8 mouse cellular contexts compared by ENCODE assay signal in the genomic region with DNA sequence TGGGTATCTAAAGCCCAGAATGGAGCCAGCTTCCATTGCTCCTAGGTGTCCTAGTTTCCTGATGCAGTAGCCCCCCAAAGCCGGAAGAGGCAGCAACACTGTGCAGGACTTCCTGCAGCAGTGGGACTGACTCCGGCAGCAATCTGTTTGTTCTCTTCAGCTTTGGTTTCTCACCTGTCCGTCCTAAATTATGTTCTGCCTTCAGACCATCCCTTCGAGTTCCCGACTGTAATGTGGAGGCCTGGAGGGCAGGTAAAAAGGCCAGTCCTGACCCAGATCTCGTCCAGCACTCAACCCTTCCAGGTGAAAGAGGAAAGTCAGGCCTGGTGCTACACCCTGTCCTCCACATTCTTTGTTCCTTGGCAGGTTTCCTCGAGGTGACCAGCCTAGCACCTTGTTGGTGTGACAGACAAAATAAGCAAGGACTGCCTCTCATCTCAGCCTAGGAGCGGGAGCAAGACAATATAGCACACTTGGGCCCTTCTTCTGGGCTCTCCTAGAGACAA. TPM values are rescaled to one million over a fixed set of nuclear protein-coding genes. Genes with fewer than 3 reads are reported as not detected.
DNase-seq lines count a peak whose midpoint lies in the region; ATAC-seq and TF ChIP-seq lines count a peak whose summit lies in the region.

No protein-coding gene starts in this region.

- 0 out of 2 replicates have a peak, but pooled peaks have one; percentile 12 for TF ChIP-seq CTCF in heart, postnatal 0 days (IDR thresholded peaks at IDR 0.05; ENCODE audit: low read depth)
- no peak for TF ChIP-seq CTCF in lung, embryonic 14.5 days (IDR thresholded peaks at IDR 0.05; ENCODE audit: low read depth)

- 31% methylated on average over 8 of the region's 8 CpGs for WGBS in heart, embryonic 11.5 days (ENCODE audit: insufficient replicate concordance)
- 33% methylated on average over 8 of the region's 8 CpGs for WGBS in heart, postnatal 0 days
- 34% methylated on average over 8 of the region's 8 CpGs for WGBS in lung, embryonic 14.5 days

- H3K4me3 ChIP-seq in heart, embryonic 11.5 days (ENCODE audit: low read depth, low read length) = no peak overlapping the region
- no peak overlapping the region for H3K4me3 ChIP-seq in heart, postnatal 0 days (ENCODE audit: low read depth, low read length)
- no peak overlapping the region for H3K4me3 ChIP-seq in lung, embryonic 14.5 days (ENCODE audit: low read depth, low read length)

- no peaks in the 10 kb centered on the region for H3K36me3 ChIP-seq in heart, embryonic 11.5 days (ENCODE audit: control insufficient read depth, insufficient read depth, low read length)
- no peaks in the 10 kb centered on the region for H3K36me3 ChIP-seq in heart, postnatal 0 days (replicated peaks; ENCODE audit: control insufficient read depth, insufficient read depth, low read length)
- no peaks in the 10 kb centered on the region for H3K36me3 ChIP-seq in lung, embryonic 14.5 days (ENCODE audit: insufficient read depth)

- ATAC-seq in heart, embryonic 11.5 days (replicated peaks; ENCODE audit: insufficient number of reproducible peaks, low FRiP score, low TSS enrichment) = no peak
- no peak for ATAC-seq in heart, postnatal 0 days (ENCODE audit: insufficient read depth, low read depth)
- ATAC-seq in lung, embryonic 14.5 days (ENCODE audit: insufficient read depth) = no peak
- no peak for ATAC-seq in megakaryocyte-erythroid progenitor cell, adult 5-6 weeks (replicated peaks; ENCODE audit: low FRiP score, low TSS enrichment, poor library complexity, severe bottlenecking)
- ATAC-seq in granulocyte monocyte progenitor cell, adult 5-6 weeks (replicated peaks; ENCODE audit: poor library complexity, severe bottlenecking) = no peak

- H3K27ac ChIP-seq in heart, embryonic 11.5 days (ENCODE audit: low read depth, low read length) = peak overlapping the region; percentile 97; the same call in 1 of the 2 replicates
- H3K27ac ChIP-seq in heart, postnatal 0 days (ENCODE audit: low read depth) = peak overlapping the region; percentile 100
- H3K27ac ChIP-seq in lung, embryonic 14.5 days (ENCODE audit: low read depth) = peak overlapping the region; percentile 99

- no peaks in the 10 kb centered on the region for H3K27me3 ChIP-seq in heart, embryonic 11.5 days (ENCODE audit: control insufficient read depth, insufficient read depth, low read length)
- H3K27me3 ChIP-seq in heart, postnatal 0 days (ENCODE audit: control insufficient read depth, insufficient read depth, low read length) = no peaks in the 10 kb centered on the region
- H3K27me3 ChIP-seq in lung, embryonic 14.5 days (ENCODE audit: insufficient read depth, low read length) = no peaks in the 10 kb centered on the region

- H3K4me1 ChIP-seq in heart, embryonic 11.5 days (ENCODE audit: control insufficient read depth, insufficient read depth, low read length) = peaks cover 81% of the 10 kb centered on the region
- peaks cover 60% of the 10 kb centered on the region for H3K4me1 ChIP-seq in heart, postnatal 0 days (ENCODE audit: control insufficient read depth, insufficient read depth)
- peaks cover 66% of the 10 kb centered on the region for H3K4me1 ChIP-seq in lung, embryonic 14.5 days (ENCODE audit: insufficient read depth)

- no peak for TF ChIP-seq EP300 in heart, postnatal 0 days (IDR thresholded peaks at IDR 0.05; ENCODE audit: low read depth)

- no peak overlapping the region for H3K4me2 ChIP-seq in heart, embryonic 11.5 days
- H3K4me2 ChIP-seq in heart, postnatal 0 days (ENCODE audit: low read depth, low read length) = peak overlapping the region; percentile 75
- H3K4me2 ChIP-seq in lung, embryonic 14.5 days = peak overlapping the region; percentile 70

- H3K9me3 ChIP-seq in heart, embryonic 11.5 days (replicated peaks; ENCODE audit: control insufficient read depth, low read length) = no peaks in the 10 kb centered on the region
- H3K9me3 ChIP-seq in heart, postnatal 0 days (replicated peaks; ENCODE audit: control insufficient read depth, low read length) = no peaks in the 10 kb centered on the region
- H3K9me3 ChIP-seq in lung, embryonic 14.5 days (ENCODE audit: low read depth, low read length) = no peaks in the 10 kb centered on the region

- DNase-seq in heart, adult 9 months (ENCODE audit: low spot score in 2 of 2) = no peak
- peak; percentile 73 for DNase-seq in ZHBTc4 (ENCODE audit: low read depth, low spot score)
- DNase-seq in heart, postnatal 0 days (ENCODE audit: low spot score) = peak; percentile 32
- DNase-seq in lung, embryonic 14.5 days = peak; percentile 40
- DNase-seq in thymus, postnatal 36 days = peak; percentile 40 to 52

- peak overlapping the region; percentile 11; the same call in 1 of the 2 replicates for H3K9ac ChIP-seq in heart, embryonic 11.5 days (ENCODE audit: low read depth, low read length)
- peak overlapping the region; percentile 13; the same call in 1 of the 2 replicates for H3K9ac ChIP-seq in heart, postnatal 0 days (replicated peaks; ENCODE audit: low read depth, low read length)
- no peak overlapping the region for H3K9ac ChIP-seq in lung, embryonic 14.5 days

RNA-seq across cellular contexts. Expression of a gene that starts 6.3 kb away (rescaled TPM):
- polyA plus RNA-seq in heart, embryonic 11.5 days (2014; fragmentation: Nextera tagmentation; extraction: Ambion mirVana) = 18.9 and 26.9 TPM in 2 replicates
- total RNA-seq in heart, postnatal 0 days (2014; rRNA removed; ENCODE audit: low replicate concordance) = 74.0 and 88.5 TPM in 2 replicates
- polyA plus RNA-seq in heart, postnatal 0 days (2015; fragmentation: Nextera tagmentation; extraction: Ambion mirVana) = 26.4 and 30.0 TPM in 2 replicates
- 44.6 and 44.8 TPM in 2 replicates for polyA plus RNA-seq in lung, embryonic 14.5 days (2014; fragmentation: Nextera tagmentation; extraction: Ambion mirVana)
- total RNA-seq in megakaryocyte-erythroid progenitor cell, adult 5-6 weeks (2014; fragmentation: Nextera tagmentation) = 0.76 and 0.94 TPM in 2 replicates
- 1.1 and 2.7 TPM in 2 replicates for total RNA-seq in megakaryocyte-erythroid progenitor cell, adult 5-6 weeks (2017)
- 1.2 and 1.8 TPM in 2 replicates for total RNA-seq in granulocyte monocyte progenitor cell, adult 5-6 weeks (2014; fragmentation: Nextera tagmentation)
- total RNA-seq in granulocyte monocyte progenitor cell, adult 5-6 weeks (2017) = 0.15 and 0.78 TPM in 2 replicates

RNA-seq across cellular contexts. Expression of a gene that starts 56.0 kb away (rescaled TPM):
- polyA plus RNA-seq in heart, embryonic 11.5 days (2014; fragmentation: Nextera tagmentation; extraction: Ambion mirVana) = 26.7 and 31.0 TPM in 2 replicates
- 26.2 and 41.6 TPM in 2 replicates for total RNA-seq in heart, postnatal 0 days (2014; rRNA removed; ENCODE audit: low replicate concordance)
- polyA plus RNA-seq in heart, postnatal 0 days (2015; fragmentation: Nextera tagmentation; extraction: Ambion mirVana) = 18.7 and 20.9 TPM in 2 replicates
- polyA plus RNA-seq in lung, embryonic 14.5 days (2014; fragmentation: Nextera tagmentation; extraction: Ambion mirVana) = 22.4 and 24.3 TPM in 2 replicates
- 29.2 and 35.6 TPM in 2 replicates for total RNA-seq in megakaryocyte-erythroid progenitor cell, adult 5-6 weeks (2014; fragmentation: Nextera tagmentation)
- total RNA-seq in megakaryocyte-erythroid progenitor cell, adult 5-6 weeks (2017) = 22.0 and 23.0 TPM in 2 replicates
- total RNA-seq in granulocyte monocyte progenitor cell, adult 5-6 weeks (2014; fragmentation: Nextera tagmentation) = 23.5 and 32.3 TPM in 2 replicates
- total RNA-seq in granulocyte monocyte progenitor cell, adult 5-6 weeks (2017) = 18.5 and 19.9 TPM in 2 replicates

Comparison
In these comparisons a context has a peak if more than half of its experiments do, and no peak if none do; other contexts are left out.
1. DNase-seq: peak in ZHBTc4 (single experiment), heart, postnatal 0 days (single experiment), lung, embryonic 14.5 days (single experiment) and thymus, postnatal 36 days (2 of 2); none in heart, adult 9 months (0 of 2).
2. RNA of a gene that starts 6.3 kb away (total RNA-seq): 74.0 to 88.5 TPM in heart, postnatal 0 days; 0.76 to 2.7 TPM in megakaryocyte-erythroid progenitor cell, adult 5-6 weeks and 0.15 to 1.8 TPM in granulocyte monocyte progenitor cell, adult 5-6 weeks; every median in the first group is over 10 times any median in the second.
3. Peak in every context shown above with its lines, with median percentiles within 50 percentile points of each other: H3K27ac ChIP-seq.